Mouse (Mus musculus): ENCODE measurements around the gene U2af1. TPM values are rescaled to one million over a fixed set of nuclear protein-coding genes. Genes with fewer than 3 reads are reported as not detected.

U2af1 gene
- total and polyA plus RNA-seq, 2 experiments from 2014 or later, result 55.5 to 188 TPM

DNA sequence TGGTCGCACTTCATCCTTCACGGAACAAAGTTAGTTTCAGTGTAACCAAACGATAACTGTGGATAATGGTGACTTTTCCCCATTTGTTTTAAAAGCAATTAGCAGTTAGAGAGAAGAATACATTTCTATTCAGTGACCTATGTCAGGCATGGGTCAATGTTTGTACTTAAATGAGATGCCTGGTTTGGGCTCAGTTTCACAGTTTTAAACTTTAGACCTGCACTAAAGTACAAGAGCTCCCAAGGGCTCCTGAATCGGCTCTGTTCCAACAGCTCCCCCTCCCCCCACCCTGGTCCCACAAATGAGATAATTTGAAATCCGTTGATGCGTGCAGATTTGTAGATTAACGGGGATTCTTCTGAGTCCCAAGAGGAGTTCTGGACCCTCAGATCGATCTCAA is 13.0 kb upstream of the U2af1 start:
- Histone ChIP-seq H3K4me2 (ENCODE audit: low read depth, low read length, poor library complexity, severe bottlenecking) (no peak overlapping the region), H3K9ac (replicated peaks; ENCODE audit: low read length, poor library complexity, severe bottlenecking) (no peak overlapping the region), H3K27me3 (ENCODE audit: insufficient read depth, low read length) (no peaks in the 10 kb centered on the region), H3K4me3 (ENCODE audit: low read depth, low read length) (no peak overlapping the region), H3K4me1 (ENCODE audit: insufficient read depth, low read length) (no peaks in the 10 kb centered on the region), H3K36me3 (ENCODE audit: insufficient read depth, low read length) (no peaks in the 10 kb centered on the region), H3K27ac (ENCODE audit: low read depth, low read length) (no peak overlapping the region), H3K9me3 (ENCODE audit: low read length) (no peaks in the 10 kb centered on the region)
- no peak for TF ChIP-seq CTCF (IDR thresholded peaks at IDR 0.05)
- 70% methylated on average over 8 of the region's 8 CpGs for WGBS
- DNase-seq (ENCODE audit: low spot score) (no peak), ATAC-seq (ENCODE audit: low FRiP score) (no peak)

DNA sequence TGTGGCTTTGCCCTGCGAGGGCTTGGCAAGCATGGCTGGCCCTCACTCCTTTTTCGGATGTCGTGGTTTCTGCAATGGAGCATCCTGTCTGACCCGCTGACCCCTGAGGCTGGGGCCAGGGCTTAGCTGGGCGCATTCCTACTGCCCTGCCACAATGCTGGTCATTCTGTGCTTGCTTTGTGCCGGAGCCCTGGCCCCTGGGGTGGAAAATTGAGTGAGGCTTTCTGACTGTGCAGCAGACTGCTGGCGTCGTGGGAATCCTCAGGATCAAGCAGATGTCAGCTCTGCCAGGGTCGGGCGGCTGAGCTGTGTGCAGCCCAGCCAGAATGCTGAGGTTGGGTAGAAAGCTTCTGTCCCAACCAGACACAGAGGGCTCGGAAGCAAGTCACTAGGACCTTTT is 11.5 kb upstream of the U2af1 start:
- no peak overlapping the region for H3K9ac ChIP-seq (replicated peaks; ENCODE audit: low read length, poor library complexity, severe bottlenecking)
- H3K4me3 ChIP-seq (ENCODE audit: low read depth, low read length), result no peak overlapping the region
- H3K27me3 ChIP-seq (ENCODE audit: insufficient read depth, low read length), result no peaks in the 10 kb centered on the region
- no peaks in the 10 kb centered on the region for H3K36me3 ChIP-seq (ENCODE audit: insufficient read depth, low read length)
- no peak overlapping the region for H3K4me2 ChIP-seq (ENCODE audit: low read depth, low read length, poor library complexity, severe bottlenecking)
- no peaks in the 10 kb centered on the region for H3K4me1 ChIP-seq (ENCODE audit: insufficient read depth, low read length)
- 10% methylated on average over 11 of the region's 11 CpGs for WGBS
- ATAC-seq (ENCODE audit: low FRiP score) (no peak), DNase-seq (ENCODE audit: low spot score) (peak; percentile 27)
- no peaks in the 10 kb centered on the region for H3K9me3 ChIP-seq (ENCODE audit: low read length)
- TF ChIP-seq CTCF (IDR thresholded peaks at IDR 0.05), result no peak
- no peak overlapping the region for H3K27ac ChIP-seq (ENCODE audit: low read depth, low read length)

DNA sequence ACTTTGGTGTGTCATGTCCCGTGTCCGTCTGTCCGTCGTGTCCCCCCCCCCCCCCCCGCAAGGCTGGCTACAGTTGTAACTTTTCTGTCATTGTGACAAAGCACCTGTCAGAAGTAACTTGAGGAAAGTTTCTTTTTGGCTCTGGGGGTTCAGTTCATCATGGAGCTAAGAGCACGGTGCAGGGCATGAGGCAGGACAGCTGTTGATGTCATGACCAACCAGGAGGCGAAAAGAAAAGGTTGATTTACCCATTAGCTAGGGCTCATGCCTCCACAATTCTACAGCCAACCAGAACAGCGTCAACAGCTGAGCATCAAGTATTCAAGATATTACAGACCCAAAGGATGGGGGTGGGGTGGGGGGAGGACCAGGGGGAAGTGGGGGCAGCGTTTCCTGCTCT is 9.6 kb upstream of the U2af1 start:
- Histone ChIP-seq H3K4me3 (ENCODE audit: low read depth, low read length) (no peak overlapping the region), H3K27me3 (ENCODE audit: insufficient read depth, low read length) (no peaks in the 10 kb centered on the region), H3K36me3 (ENCODE audit: insufficient read depth, low read length) (no peaks in the 10 kb centered on the region), H3K4me1 (ENCODE audit: insufficient read depth, low read length) (no peaks in the 10 kb centered on the region), H3K9ac (replicated peaks; ENCODE audit: low read length, poor library complexity, severe bottlenecking) (no peak overlapping the region), H3K9me3 (ENCODE audit: low read length) (no peaks in the 10 kb centered on the region), H3K27ac (ENCODE audit: low read depth, low read length) (no peak overlapping the region), H3K4me2 (ENCODE audit: low read depth, low read length, poor library complexity, severe bottlenecking) (no peak overlapping the region)
- WGBS, result 86% methylated on average over 6 of the region's 9 CpGs
- DNase-seq (ENCODE audit: low spot score) (no peak), ATAC-seq (ENCODE audit: low FRiP score) (no peak)
- no peak for TF ChIP-seq CTCF (IDR thresholded peaks at IDR 0.05)

DNA sequence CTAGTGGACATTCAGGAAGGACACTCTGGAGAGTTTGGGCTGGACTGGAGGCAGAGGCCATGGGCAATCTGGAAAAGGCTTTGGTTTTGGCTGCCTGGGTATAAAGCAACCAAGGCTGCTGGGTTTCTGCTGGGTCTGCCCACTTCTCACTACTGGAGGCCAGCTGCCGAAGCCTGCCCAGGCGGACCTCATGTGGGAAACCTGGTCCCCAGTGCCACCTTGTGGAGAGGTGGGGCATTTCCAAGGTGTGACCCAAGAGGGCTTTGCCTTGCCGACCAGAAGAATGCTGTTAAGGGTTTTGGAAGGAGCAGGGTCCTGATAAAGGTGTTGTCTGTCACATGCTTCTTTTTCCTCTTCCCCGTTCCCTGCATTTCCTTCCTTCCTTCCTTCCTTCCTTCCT is 6.1 kb upstream of the U2af1 start:
- H3K36me3 ChIP-seq (ENCODE audit: insufficient read depth, low read length), result no peaks in the 10 kb centered on the region
- WGBS, result 15% methylated on average over 4 of the region's 4 CpGs
- no peak overlapping the region for H3K27ac ChIP-seq (ENCODE audit: low read depth, low read length)
- TF ChIP-seq CTCF (IDR thresholded peaks at IDR 0.05), result peak; percentile 86
- H3K27me3 ChIP-seq (ENCODE audit: insufficient read depth, low read length), result no peaks in the 10 kb centered on the region
- H3K4me1 ChIP-seq (ENCODE audit: insufficient read depth, low read length), result no peaks in the 10 kb centered on the region
- no peak overlapping the region for H3K9ac ChIP-seq (replicated peaks; ENCODE audit: low read length, poor library complexity, severe bottlenecking)
- DNase-seq (ENCODE audit: low spot score) (peak; percentile 80), ATAC-seq (ENCODE audit: low FRiP score) (0 out of 2 replicates have a peak, but pooled peaks have one; percentile 44)
- no peaks in the 10 kb centered on the region for H3K9me3 ChIP-seq (ENCODE audit: low read length)
- no peak overlapping the region for H3K4me2 ChIP-seq (ENCODE audit: low read depth, low read length, poor library complexity, severe bottlenecking)
- no peak overlapping the region for H3K4me3 ChIP-seq (ENCODE audit: low read depth, low read length)

DNA sequence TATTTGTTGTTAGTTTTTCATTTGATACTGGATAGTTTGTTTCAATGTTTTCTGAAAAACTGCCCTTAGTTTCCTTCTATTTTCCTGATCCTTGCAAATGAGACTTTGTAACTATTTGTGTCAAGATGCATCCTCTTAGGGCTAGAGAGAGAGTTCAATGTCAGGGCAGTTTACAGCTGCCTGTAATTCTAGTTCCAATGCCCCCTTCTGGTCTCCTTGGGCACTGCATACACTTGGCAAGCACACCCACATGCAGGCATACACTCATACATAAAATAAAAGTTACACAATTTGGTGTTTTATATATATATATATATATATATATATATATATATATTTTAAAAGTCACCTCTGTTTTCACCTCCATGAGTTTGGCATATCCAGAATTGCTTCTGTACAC is 4.2 kb upstream of the U2af1 start:
- H3K4me2 ChIP-seq (ENCODE audit: low read depth, low read length, poor library complexity, severe bottlenecking), result no peak overlapping the region
- no peak for ATAC-seq (ENCODE audit: low FRiP score)

DNA sequence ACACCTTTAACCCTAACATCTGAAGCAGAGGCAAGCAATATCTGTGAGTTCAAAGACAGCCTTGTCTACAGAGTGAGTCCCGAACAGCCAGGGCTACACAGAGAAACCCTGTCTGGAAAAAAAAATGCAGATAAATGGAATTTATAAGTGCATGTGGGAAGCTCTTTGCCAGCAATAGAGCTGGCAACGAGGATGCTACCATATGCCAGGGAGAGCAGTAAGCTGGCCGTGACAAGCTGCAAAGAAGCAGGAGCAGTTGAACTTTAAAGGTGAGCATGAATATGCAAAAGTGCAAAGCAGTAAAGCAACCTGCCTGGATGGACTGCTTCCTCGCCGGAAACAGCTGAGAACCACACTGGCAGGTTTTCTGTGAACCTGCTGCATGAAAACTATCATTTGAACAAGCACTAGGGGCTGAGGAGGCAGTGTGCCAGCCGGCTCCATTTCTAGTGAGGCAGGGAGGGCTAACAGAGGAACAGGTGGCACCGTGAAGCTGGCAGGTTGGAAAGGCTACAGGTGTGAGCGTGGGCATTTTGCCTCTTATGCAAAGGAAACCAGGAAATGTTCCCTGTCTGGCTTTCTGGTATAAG is 2.1 kb upstream of the U2af1 start:
- Histone ChIP-seq H3K9me3 (ENCODE audit: low read length) (no peaks in the 10 kb centered on the region), H3K27ac (ENCODE audit: low read depth, low read length) (no peak overlapping the region), H3K27me3 (ENCODE audit: insufficient read depth, low read length) (no peaks in the 10 kb centered on the region), H3K4me3 (ENCODE audit: low read depth, low read length) (no peak overlapping the region), H3K4me1 (ENCODE audit: insufficient read depth, low read length) (peaks cover 7% of the 10 kb centered on the region), H3K36me3 (ENCODE audit: insufficient read depth, low read length) (no peaks in the 10 kb centered on the region; the same call in 1 of the 2 replicates), H3K4me2 (ENCODE audit: low read depth, low read length, poor library complexity, severe bottlenecking) (no peak overlapping the region), H3K9ac (replicated peaks; ENCODE audit: low read length, poor library complexity, severe bottlenecking) (no peak overlapping the region)
- 76% methylated on average over 8 of the region's 8 CpGs for WGBS
- TF ChIP-seq CTCF (IDR thresholded peaks at IDR 0.05), result no peak
- ATAC-seq (ENCODE audit: low FRiP score) (no peak), DNase-seq (ENCODE audit: low spot score) (peak; percentile 39)

More for the DNA sequence above, 4.2 kb upstream of the U2af1 start:
- Histone ChIP-seq H3K36me3 (ENCODE audit: insufficient read depth, low read length) (no peaks in the 10 kb centered on the region), H3K9me3 (ENCODE audit: low read length) (no peaks in the 10 kb centered on the region), H3K27me3 (ENCODE audit: insufficient read depth, low read length) (no peaks in the 10 kb centered on the region), H3K4me3 (ENCODE audit: low read depth, low read length) (no peak overlapping the region), H3K27ac (ENCODE audit: low read depth, low read length) (no peak overlapping the region), H3K4me1 (ENCODE audit: insufficient read depth, low read length) (no peaks in the 10 kb centered on the region; the same call in 1 of the 2 replicates), H3K9ac (replicated peaks; ENCODE audit: low read length, poor library complexity, severe bottlenecking) (no peak overlapping the region)
- no peak for DNase-seq (ENCODE audit: low spot score)
- no peak; the same call in 1 of the 2 replicates for TF ChIP-seq CTCF (IDR thresholded peaks at IDR 0.05)
